Mouse (Mus musculus) layer of hippocampus, adult 2 months (tissue): Measurements from ENCODE around the gene Atp6v1fnb. TPM values are rescaled to one million over a fixed set of nuclear protein-coding genes. Genes with fewer than 3 reads are reported as not detected.

Source experiments
- DNase-seq, 2 experiments: peaks; one replicate each; pipeline ENCODE4 v3.0.0; 2022; ENCODE audit warnings: low spot score in 2 of 2
- H3K27ac ChIP-seq: fragments of 200-600 bp; 2 replicates; pipeline ENCODE4 v1.8.1; 2022
- H3K4me3 ChIP-seq: fragments of 200-600 bp; 2 replicates; pipeline ENCODE4 v1.8.1; 2022; ENCODE audit warnings: mild to moderate bottlenecking
- CTCF ChIP-seq: fragments of 200-600 bp; conservative IDR thresholded peaks from 2 replicates; pipeline ENCODE4 v1.8.1; 2022; ENCODE audit warnings: antibody characterized with exemption, mild to moderate bottlenecking, moderate library complexity
- long read RNA-seq, 2 experiments: library from polyadenylated mRNA; stranded (forward); transcript quantifications; one replicate each; pipeline ENCODE4 v2.0.0; 2021; ENCODE audit warnings: borderline mapping rate in 2 of 2
- total RNA-seq, 2 experiments: library from RNA; stranded (reverse); gene quantifications; 2 replicates each; pipeline ENCODE4 v1.2.3; 2021

The Atp6v1fnb gene
- under 1 TPM in 1 of 2 experiments, not detected in 1; 0.59 TPM for total RNA-seq
- long read RNA-seq, experiment 1: 0 reads
- long read RNA-seq, experiment 2: 0 reads

DNA sequence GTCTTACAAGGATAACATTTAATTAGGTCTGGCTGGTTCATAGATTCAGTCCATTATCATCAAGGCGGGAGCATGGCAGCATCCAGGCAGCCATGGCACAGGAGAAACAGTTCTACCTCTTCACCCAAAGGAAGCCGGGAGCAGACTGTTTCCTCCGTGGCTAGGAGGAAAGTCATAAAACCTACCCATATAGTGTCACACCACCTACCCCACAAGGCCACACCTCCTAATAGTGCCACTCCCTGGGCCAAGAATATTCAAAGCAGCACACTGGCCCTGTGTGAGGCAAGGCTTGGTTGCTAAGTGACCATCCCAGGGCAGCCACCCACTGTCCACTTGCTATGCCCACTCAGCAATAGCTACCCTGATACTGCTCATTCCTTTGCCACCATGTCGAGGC is at the start of gene Atp6v1fnb:
Gene Atp6v1fnb (plus strand): TSS at position 301 of the 400 bp plus-strand sequence.
- H3K4me3 ChIP-seq: no peak within 1 kb of the TSS
- H3K27ac ChIP-seq: no peak within 1 kb of the TSS
- no peak for DNase-seq
- TF ChIP-seq CTCF: no peak

DNA sequence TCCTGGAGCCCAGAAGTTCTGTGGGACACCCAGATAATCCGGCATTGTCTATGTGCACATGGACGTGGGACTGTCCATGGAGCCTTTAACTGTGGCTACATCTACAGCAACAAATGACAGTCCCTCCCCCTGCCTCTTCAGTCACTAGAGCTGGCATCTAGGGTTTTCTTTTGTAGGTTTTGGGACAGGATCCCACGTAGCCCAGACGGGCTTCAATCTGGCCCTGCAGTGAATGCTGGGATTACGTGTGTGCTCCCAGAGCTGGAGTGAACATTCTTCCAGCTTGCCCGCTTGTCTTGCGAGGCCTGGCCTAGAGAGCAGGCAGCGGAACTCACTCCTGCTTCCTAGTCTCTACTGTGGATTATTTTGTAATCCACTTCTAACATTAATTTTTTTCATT is 46.1 kb upstream of the Atp6v1fnb start:
- Histone ChIP-seq H3K27ac (no peak overlapping the region), H3K4me3 (no peak overlapping the region)
- TF ChIP-seq CTCF: no peak
- peak in 1 of 2 experiments; percentile 20 for DNase-seq

DNA sequence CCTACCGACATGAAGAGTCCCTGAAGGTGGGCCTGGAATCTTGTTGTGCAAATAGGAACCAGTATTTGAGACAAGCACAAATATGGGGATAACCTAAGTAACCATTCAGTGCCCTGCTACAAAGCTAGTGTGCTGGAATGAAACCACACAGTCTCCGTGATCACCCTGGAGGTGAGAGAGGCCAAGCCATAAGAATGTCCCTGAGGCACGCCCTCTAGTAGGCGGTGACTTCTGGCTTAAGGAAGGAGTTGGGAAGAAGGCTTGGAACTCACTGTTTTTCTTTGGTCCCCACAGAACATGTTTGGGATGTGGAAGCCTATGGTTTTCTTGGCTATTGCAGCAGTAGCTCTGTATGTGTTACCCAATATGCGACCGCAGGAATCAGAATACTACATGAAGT is 44.9 kb upstream of the Atp6v1fnb start:
- no peak overlapping the region for H3K4me3 ChIP-seq
- DNase-seq: no peak
- no peak overlapping the region for H3K27ac ChIP-seq
- TF ChIP-seq CTCF: no peak

DNA sequence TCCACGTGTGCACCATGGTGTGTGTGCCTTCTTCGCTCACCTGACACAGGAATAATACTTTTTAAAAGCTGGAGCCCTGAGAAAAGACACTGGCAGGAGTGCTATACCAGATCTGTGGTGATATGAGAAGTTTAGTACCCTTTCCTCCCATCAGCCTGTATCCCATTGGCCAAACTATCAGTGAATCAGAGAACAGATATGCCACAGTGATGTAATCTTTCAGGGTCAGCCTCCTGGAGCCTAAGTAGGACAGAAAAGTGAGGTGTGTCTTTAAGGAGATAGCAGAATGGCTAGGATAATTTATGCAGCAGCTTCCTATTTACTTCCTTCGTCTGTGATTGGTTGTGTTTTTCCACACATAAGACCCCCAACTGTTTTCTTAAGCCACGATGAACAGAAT is 43.1 kb upstream of the Atp6v1fnb start:
- no peak for TF ChIP-seq CTCF
- no peak for DNase-seq
- no peak overlapping the region for H3K27ac ChIP-seq
- H3K4me3 ChIP-seq: no peak overlapping the region

DNA sequence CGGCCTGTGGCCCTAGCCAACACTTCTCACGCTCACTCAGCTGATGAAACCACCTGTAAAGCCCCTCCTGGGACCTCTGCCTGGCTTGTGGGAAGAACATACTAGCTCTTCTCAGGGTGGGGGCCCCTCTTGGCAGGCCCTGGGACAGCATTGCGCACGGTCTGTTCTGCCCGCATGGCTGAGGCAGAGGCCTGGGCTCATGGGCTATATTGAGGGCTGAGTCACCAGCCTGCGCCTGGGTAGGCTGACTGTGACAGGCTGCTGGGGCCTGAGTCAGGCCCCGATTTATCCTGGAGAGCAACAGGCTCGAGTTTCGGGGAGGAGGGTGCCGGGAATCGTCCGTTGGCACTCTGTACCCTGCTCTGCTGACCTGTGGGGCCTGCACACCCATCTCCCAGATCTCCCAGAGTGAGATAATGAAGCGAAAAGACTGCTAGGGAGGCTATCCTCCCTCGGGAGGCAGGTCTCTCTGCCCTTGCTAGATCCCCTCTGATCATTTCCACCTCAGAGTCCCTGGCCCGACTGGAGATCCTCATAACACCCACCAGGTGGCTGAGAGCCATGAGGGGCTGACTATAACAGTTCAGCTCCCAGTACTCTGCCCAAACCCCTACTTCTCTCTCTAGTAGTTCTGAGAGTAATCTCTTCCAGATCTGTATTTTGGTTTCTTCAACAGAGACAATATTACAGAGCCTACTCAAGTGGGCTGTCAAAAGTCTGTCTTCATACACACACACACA is 40.4 kb upstream of the Atp6v1fnb start:
- no peak for DNase-seq
- no peak overlapping the region for H3K4me3 ChIP-seq

DNA sequence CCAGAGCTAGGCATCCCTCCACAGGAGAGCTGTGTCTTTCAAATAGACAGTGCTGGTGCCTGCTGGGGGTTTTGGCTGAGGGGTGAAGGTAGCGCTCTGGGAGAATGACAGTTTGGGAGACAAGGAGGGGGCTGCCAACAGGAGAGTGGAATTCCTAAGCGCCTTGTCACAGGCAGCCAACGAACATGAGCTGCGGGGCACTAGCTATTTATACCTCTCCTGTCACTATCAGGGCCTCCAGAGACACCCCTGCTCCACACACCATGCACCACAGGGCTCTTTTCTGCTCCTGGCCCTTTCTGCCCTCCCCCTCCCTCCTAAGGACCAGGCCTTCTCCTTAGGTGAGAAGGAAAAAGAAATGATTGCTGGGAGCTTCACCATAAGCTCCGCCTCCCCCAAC is 39.8 kb upstream of the Atp6v1fnb start:
- H3K27ac ChIP-seq: no peak overlapping the region
- no peak for TF ChIP-seq CTCF
- no peak overlapping the region for H3K4me3 ChIP-seq
- DNase-seq: no peak

More for the DNA sequence above, 40.4 kb upstream of the Atp6v1fnb start:
- H3K27ac ChIP-seq: no peak overlapping the region
- TF ChIP-seq CTCF: no peak

DNA sequence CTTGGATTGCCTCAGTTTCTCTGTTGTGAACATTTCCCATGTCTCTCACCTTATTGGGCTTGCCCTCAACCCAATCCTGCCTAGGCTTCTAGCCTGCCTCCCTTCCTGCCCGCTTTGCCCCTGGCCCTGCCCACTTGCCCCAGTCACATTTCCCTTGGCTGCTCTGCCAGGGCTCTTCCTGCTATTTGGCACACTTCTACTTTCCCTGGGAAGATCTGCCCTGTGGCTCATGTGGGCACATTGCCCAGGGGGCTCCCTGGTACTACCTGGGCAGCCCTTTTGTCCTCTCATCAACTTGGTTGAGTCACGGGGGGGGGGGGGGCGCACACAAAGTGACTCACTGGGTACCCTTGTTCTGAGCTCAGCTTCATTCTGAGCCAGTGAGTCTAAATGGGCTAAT is 39.1 kb upstream of the Atp6v1fnb start:
- no peak for DNase-seq

DNA sequence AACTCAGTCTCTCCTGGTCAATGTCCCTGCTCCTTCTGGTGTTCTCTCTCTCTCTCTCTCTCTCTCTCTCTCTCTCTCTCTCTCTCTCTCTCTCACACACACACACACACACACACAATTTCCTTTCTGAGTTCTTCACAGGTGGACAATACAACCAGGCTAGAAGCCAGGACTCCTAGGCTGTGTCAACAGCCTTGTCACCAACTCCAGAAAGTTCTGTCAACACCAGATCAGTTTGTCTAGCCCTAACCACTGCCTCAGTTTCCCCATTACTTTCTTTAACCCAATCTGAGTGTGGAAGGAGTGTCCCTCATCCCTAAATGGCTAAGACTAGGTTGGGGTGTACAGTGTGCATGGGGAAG is 38.6 kb upstream of the Atp6v1fnb start:
- Histone ChIP-seq H3K27ac (no peak overlapping the region), H3K4me3 (peak overlapping the region; percentile 39)
- no peak for TF ChIP-seq CTCF
- no peak for DNase-seq

More for the DNA sequence above, 39.1 kb upstream of the Atp6v1fnb start:
- Histone ChIP-seq H3K27ac (no peak overlapping the region), H3K4me3 (no peak overlapping the region)
- no peak for TF ChIP-seq CTCF

DNA sequence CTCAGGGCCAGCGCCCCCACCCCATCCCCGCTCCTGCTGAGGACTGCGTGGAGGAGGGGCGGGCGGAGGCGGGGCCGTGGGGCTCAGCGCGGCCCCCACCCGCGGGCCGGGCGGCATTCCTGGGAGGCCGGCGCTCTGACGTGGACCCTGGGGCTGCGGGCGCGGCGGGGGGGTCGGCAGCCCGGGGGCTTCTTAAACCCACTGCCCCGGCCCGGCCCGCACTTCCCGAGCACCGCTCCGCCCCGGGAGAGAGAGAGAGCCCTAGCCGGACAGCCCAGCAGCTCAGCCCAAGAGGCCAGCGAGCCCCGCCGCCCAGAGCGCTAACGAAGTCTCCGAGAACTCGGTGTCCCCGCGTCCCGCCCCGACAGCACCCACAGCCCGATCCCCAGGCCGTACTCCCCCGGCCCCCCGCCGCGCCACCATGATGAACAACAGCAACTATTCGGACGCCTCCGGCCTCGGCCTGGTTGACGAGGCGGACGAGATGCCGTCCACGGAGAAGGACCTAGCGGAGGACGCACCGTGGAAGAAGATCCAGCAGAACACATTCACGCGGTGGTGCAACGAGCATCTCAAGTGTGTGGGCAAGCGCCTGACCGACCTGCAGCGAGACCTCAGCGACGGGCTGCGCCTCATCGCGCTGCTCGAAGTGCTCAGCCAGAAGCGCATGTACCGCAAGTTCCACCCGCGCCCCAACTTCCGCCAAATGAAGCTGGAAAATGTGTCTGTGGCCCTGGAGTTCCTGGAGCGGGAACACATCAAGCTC is 38.0 kb upstream of the Atp6v1fnb start, which contains the start of gene Flnc:
Gene Flnc (plus strand): TSS at position 219 of the 766 bp plus-strand sequence.
- no peak for TF ChIP-seq CTCF
- no peak for DNase-seq
- Histone ChIP-seq H3K27ac (no peak within 1 kb of the TSS), H3K4me3 (peak within 1 kb of the TSS; percentile 39)

DNA sequence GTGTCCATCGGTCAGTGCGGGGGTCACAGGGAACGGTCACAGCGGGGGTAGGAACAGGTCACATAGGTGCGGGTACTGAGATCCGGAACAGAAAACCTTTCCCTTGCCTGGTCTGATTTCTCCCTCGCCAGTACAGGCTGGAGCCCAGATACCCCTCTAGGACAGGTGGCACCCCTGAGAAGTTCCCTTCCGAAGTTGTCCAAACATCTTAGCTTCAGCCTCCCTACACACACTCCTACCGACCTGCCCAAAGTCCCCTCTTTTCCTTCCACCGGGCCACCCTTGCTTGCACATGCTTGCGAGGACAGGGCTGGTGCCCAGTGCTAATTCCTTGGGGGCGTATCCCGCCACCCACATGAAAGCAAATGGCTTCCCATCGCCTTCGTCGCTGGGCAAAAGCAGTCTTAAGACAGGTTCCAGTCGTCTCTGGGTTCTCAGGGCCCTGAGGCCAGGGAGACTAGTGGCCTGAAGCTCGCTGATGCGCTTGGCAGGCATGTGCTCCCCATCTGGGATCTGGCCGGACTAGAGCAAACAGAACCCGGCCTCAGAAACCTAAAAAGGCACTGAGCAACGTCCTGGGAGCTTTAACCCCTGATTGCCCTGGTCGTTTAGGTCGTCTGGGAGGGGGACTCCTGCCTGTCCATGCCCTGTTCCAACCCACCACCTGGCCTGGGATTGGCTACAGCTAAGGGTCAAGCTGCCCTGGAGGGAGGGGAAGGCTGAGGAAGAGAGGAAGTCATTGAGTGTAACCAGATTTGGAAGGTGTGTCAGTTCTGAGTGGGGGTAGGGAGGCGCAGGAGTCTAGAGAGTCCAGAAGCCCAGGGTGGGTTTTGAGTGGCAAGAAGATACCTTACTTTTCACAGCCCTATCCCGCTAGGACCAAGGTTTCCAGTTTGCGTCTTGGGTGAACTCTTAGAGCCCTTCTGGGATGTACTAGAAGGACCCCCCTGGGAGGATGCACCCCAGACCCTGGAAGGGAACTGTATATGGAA is 37.1 kb upstream of the Atp6v1fnb start:
- TF ChIP-seq CTCF: no peak
- H3K4me3 ChIP-seq: peak overlapping the region; percentile 39; the same call in 1 of the 2 replicates
- H3K27ac ChIP-seq: no peak overlapping the region
- no peak for DNase-seq

DNA sequence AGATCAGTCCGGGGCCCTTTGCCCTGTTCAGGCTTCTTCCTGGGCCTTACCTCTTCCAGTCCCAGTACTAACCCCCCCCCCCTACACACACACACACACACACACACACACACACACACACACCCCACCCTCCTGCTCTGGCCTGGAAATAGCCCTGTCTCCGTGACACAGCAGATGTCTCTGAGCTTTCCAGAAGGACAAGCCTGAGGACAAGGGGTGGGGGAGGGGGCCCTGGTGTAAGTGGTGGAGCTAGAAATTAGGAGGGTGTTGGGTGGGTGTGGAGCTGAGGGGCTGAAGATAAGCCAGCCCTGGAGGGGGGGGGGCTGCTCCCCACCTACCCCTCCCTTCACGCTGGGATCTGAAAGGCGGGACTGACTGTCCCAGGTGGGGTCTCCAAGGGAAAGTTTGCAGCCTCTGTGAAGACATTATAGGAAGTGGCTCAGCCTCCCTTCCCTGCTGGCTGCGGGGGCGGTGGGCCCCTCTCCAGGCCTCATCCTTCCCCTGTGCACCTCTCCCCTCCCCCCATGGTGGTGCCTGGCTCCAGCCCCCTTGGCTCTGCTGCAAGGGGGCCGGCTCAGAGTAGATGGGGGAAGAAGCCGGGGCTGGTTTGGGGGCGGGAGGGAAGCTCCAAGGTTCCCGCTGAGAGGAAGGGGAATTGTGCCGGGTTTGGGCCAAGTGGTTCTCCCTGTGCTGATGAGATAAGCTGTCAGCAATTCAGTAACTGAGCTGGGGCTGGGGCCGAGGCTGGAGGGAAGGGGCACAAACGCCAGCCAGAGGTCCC is 36.1 kb upstream of the Atp6v1fnb start:
- no peak overlapping the region; the same call in 1 of the 2 replicates for H3K27ac ChIP-seq
- no peak for DNase-seq
- no peak overlapping the region for H3K4me3 ChIP-seq
- TF ChIP-seq CTCF: no peak
